Mouse (Mus musculus) bone marrow macrophage, adult 2 months (primary cell): Measurements from ENCODE around the gene Fryl.

ENCODE experiments used
- CTCF ChIP-seq: IDR thresholded peaks from 2 replicates; pipeline ENCODE4 v1.5.1; 2012; ENCODE audit warnings: low read depth, mild to moderate bottlenecking, low read length, moderate library complexity
- POLR2A ChIP-seq: IDR thresholded peaks from 2 replicates; pipeline ENCODE4 v1.6.1; 2012; ENCODE audit warnings: mild to moderate bottlenecking, low read depth, low read length, borderline replicate concordance

- TF ChIP-seq CTCF = no peak
- no peak for TF ChIP-seq POLR2A
Observed at GRCm38 (mm10) chr5:73160440-73160839, 96.0 kb downstream of the Fryl start.
